ENCODE assay signal across 9 mouse cellular contexts in genomic region chr4:132411322-132412094, GRCm38 (mm10). TPM values are rescaled to one million over a fixed set of nuclear protein-coding genes. Genes with fewer than 3 reads are reported as not detected.
DNase-seq lines count a peak whose midpoint lies in the region; ATAC-seq and TF ChIP-seq lines count a peak whose summit lies in the region.
"Had no signal": no experiment of that assay in that cellular context is flagged by ENCODE, and none has a peak within 500 bp of the region (broad histone marks: within the 10 kb centered on the region; RNA-seq: fewer than 3 reads in every experiment).

No protein-coding gene starts in this region.

- no peak overlapping the region for H3K4me2 ChIP-seq in kidney, embryonic 14.5 days (replicated peaks; ENCODE audit: low read depth, low read length)
- H3K4me2 ChIP-seq: embryonic facial prominence, embryonic 12.5 days had no signal

- in situ Hi-C loops in ES-E14 (cut with MboI; ENCODE audit: low sequenced_read_pairs in 2 of 2, unreplicated experiment in 2 of 2), result no loop called here

- WGBS in kidney, embryonic 14.5 days, result 59% methylated on average over 8 of the region's 8 CpGs

- H3K27ac ChIP-seq in kidney, embryonic 14.5 days (ENCODE audit: low read depth, low read length), result no peak overlapping the region
- no peak overlapping the region for H3K27ac ChIP-seq in ES-E14 (ENCODE audit: insufficient read depth, low read depth, low read length, poor library complexity, severe bottlenecking)
- H3K27ac ChIP-seq: embryonic facial prominence, embryonic 12.5 days had no signal

- H3K4me1 ChIP-seq in kidney, embryonic 14.5 days (ENCODE audit: control insufficient read depth, insufficient read depth, low read length), result no peaks in the 10 kb centered on the region
- peaks cover 2 to 5% of the 10 kb centered on the region in 2 experiments; a peak in 2 of 4 replicates for H3K4me1 ChIP-seq in ES-E14 (ENCODE audit: control insufficient read depth in 2 of 2, insufficient read depth in 2 of 2, low read length in 2 of 2, poor library complexity in 1 of 2)

- no peak for DNase-seq in kidney, adult 11 months
- DNase-seq in ES-E14 (ENCODE audit: low read depth, low spot score), result no peak
- DNase-seq in embryo, embryonic 10.5 days (ENCODE audit: low spot score), result peak; percentile 40
- DNase-seq in induced T-regulatory cell, adult 2 months (ENCODE audit: low read depth), result peak; percentile 70
- peak; percentile 73 for DNase-seq in lung, postnatal 36 days
- no peak for DNase-seq in frontal cortex, postnatal 25 days (ENCODE audit: low spot score in 2 of 2)
- no peak for DNase-seq in ovary, postnatal 14 days (ENCODE audit: low spot score)

- H3K27me3 ChIP-seq in kidney, embryonic 14.5 days (ENCODE audit: control insufficient read depth, insufficient read depth, low read length), result no peaks in the 10 kb centered on the region
- H3K27me3 ChIP-seq: embryonic facial prominence, embryonic 12.5 days had no signal

- H3K36me3 ChIP-seq in kidney, embryonic 14.5 days (ENCODE audit: control insufficient read depth, insufficient read depth, low read length), result peaks cover 9% of the 10 kb centered on the region; the same call in 1 of the 2 replicates
- no peaks in the 10 kb centered on the region; the same call in 1 of the 2 replicates for H3K36me3 ChIP-seq in ES-E14 (ENCODE audit: control insufficient read depth, insufficient read depth, low read length, poor library complexity, severe bottlenecking)

- peak; percentile 55 for ATAC-seq in kidney, embryonic 14.5 days (ENCODE audit: low FRiP score, low TSS enrichment)

- no peak overlapping the region for H3K4me3 ChIP-seq in kidney, embryonic 14.5 days (ENCODE audit: low read length)
- no peak overlapping the region for H3K4me3 ChIP-seq in ES-E14 (ENCODE audit: insufficient read depth in 1 of 2, low read depth in 1 of 2, low read length in 2 of 2, poor library complexity in 1 of 2, severe bottlenecking in 1 of 2)
- H3K4me3 ChIP-seq: embryonic facial prominence, embryonic 12.5 days had no signal

- no peak overlapping the region for H3K9ac ChIP-seq in kidney, embryonic 14.5 days (ENCODE audit: low read depth, low read length)
- H3K9ac ChIP-seq in ES-E14 (ENCODE audit: insufficient read depth, low read depth, low read length, poor library complexity, severe bottlenecking), result no peak overlapping the region
- H3K9ac ChIP-seq: embryonic facial prominence, embryonic 12.5 days had no signal

- H3K9me3 ChIP-seq in kidney, embryonic 14.5 days (ENCODE audit: control insufficient read depth, low read length), result no peaks in the 10 kb centered on the region
- H3K9me3 ChIP-seq in ES-E14 (ENCODE audit: control insufficient read depth, insufficient read depth, low read depth, low read length), result no peaks in the 10 kb centered on the region
- H3K9me3 ChIP-seq: embryonic facial prominence, embryonic 12.5 days had no signal

TF ChIP-seq in ES-E14, 5 proteins besides CTCF, POLR2A, EP300 and RAD21:
- TF ChIP-seq CHD2 (IDR thresholded peaks at IDR 0.05; ENCODE audit: low read depth, low read length) (no peak), HCFC1 (IDR thresholded peaks at IDR 0.05; ENCODE audit: borderline replicate concordance, insufficient read depth, low read length) (peak; percentile 31; the same call in 1 of the 2 replicates), MAFK (IDR thresholded peaks at IDR 0.05; ENCODE audit: insufficient read depth, low read depth, low read length) (no peak)

RNA-seq across cellular contexts. Expression of gene Phactr4, which starts 10.8 kb away (rescaled TPM):
- polyA plus RNA-seq in kidney, embryonic 14.5 days (2014; fragmentation: Nextera tagmentation; extraction: Ambion mirVana), result 22.3 and 31.8 TPM in 2 replicates
- 4.0 and 7.8 TPM in 2 replicates for total RNA-seq in ES-E14 (2012; rRNA removed)

RNA-seq across cellular contexts. Expression of gene Med18, which starts 52.2 kb away (rescaled TPM):
- polyA plus RNA-seq in kidney, embryonic 14.5 days (2014; fragmentation: Nextera tagmentation; extraction: Ambion mirVana), result 19.3 and 24.5 TPM in 2 replicates
- 29.7 and 32.8 TPM in 2 replicates for total RNA-seq in ES-E14 (2012; rRNA removed)

RNA-seq across cellular contexts. Expression of gene Rcc1, which starts 58.1 kb away (rescaled TPM):
- 63.6 and 66.2 TPM in 2 replicates for polyA plus RNA-seq in kidney, embryonic 14.5 days (2014; fragmentation: Nextera tagmentation; extraction: Ambion mirVana)
- total RNA-seq in ES-E14 (2012; rRNA removed), result 107 and 117 TPM in 2 replicates

Comparison
In these comparisons a context has a peak if more than half of its experiments do, and no peak if none do; other contexts are left out.
1. DNase-seq: peak in embryo, embryonic 10.5 days (single experiment), induced T-regulatory cell, adult 2 months (single experiment) and lung, postnatal 36 days (single experiment); none in kidney, adult 11 months (single experiment), ES-E14 (single experiment), frontal cortex, postnatal 25 days (0 of 2) and ovary, postnatal 14 days (single experiment).